Mouse (Mus musculus): ENCODE measurements at regions not wholly inside any gene's neighbourhood (a gene's known extent, or its start where the extent isn't known, plus 50 kb on each side); places are given as distances from the start of the nearest gene placed in this dataset.
A peak's percentile ranks its signal among the peaks of the same experiment; 100 is the strongest.

DNA sequence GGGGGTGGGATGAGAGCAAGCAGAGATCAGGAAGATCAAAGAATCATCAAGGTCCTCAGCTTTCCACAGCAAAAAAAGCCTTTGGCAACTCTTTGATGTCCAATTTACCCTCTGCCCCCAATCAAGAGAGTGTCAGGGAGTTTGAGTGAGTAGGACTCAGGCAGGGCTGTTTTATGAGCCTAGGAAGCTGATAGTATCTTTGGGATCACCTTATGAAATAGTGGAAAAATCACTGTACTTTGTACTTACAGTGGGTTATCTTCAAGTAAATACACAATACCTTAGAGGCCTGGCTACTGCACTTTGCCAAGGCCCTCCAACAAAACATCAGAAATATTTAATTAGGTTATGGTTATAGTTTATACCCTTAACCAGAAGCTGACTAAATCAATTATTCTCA lies 1085.4 kb downstream of the Slc22a22 start:
- Histone ChIP-seq H3K36me3 (no peaks in the 10 kb centered on the region), H3K4me3 (no peak overlapping the region), H3K4me1 (no peaks in the 10 kb centered on the region), H3K4me2 (replicated peaks) (no peak overlapping the region), H3K9me3 (no peaks in the 10 kb centered on the region), H3K9ac (replicated peaks) (no peak overlapping the region), H3K27ac (replicated peaks) (no peak overlapping the region), H3K27me3 (no peaks in the 10 kb centered on the region)
- no peak for ATAC-seq (ENCODE audit: low FRiP score, low read depth)

DNA sequence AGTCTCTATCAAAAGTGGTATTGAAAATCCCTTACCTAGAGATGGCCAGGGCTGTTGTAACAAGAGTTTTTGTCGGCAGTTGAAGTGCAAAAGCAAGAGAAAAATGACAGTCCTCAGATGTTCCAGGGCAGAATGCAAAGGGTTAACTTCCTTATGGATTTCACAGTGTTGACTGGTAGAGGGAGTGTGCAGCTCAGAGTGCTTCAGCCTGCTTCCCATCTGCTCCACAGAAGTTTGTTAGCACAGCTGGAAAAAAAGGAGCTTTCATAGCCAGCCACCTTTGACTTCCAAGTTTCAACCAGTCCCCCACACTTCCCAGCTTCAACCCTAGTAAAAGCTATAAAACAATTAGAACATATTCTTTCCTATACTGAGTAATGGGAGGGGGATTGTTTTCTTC lies 1098.9 kb downstream of the Slc22a22 start:
- Histone ChIP-seq H3K4me2 (replicated peaks) (no peak overlapping the region), H3K9ac (replicated peaks) (no peak overlapping the region), H3K4me3 (no peak overlapping the region), H3K27ac (replicated peaks) (no peak overlapping the region), H3K4me1 (no peaks in the 10 kb centered on the region), H3K36me3 (no peaks in the 10 kb centered on the region), H3K9me3 (no peaks in the 10 kb centered on the region), H3K27me3 (no peaks in the 10 kb centered on the region)
- ATAC-seq (ENCODE audit: low FRiP score, low read depth), result no peak
- WGBS, result 80% methylated on average over 1 of the region's 1 CpGs

DNA sequence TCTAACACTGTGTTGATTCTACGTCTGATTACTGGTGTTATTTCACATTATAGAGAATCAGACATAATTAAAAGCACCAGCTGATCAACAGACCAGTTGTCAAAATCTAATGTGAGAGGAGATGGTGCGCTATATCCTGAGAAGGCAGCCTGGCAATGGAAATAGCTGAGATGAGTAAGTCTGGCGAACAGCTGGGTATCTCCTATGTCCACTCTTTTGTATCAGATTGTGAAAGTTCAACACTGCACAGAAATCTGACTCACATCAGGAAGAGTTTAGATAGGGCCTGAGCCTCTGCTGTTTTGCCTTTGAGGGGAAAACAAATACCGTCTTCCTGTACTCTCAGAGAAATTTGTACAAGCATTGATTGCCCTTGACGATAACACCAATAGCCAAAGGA lies 1126.5 kb downstream of the Slc22a22 start:
- no peaks in the 10 kb centered on the region for H3K27me3 ChIP-seq

DNA sequence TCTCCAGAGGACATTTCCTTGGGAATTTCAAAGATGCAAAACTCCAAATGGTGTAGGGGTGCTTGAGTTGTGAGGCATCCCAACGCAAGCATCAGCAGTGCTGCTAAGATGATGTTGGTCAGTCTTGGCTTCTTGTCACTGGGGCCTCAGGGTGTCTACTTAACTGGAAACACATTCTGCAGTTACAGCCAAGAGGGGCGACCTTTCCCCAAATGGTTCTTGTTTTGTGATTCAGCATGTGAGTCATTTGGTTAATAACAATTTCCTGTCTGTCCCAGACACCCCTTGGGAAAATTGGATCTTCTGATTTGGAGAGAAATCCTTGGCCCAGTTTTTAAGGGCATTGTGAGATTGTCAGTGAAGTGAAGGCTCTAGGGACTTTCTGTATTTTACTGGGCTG lies 1131.3 kb downstream of the Slc22a22 start:
- H3K4me3 ChIP-seq, result no peak overlapping the region
- H3K9me3 ChIP-seq, result no peaks in the 10 kb centered on the region
- no peak for ATAC-seq (ENCODE audit: low FRiP score, low read depth)
- no peak overlapping the region for H3K27ac ChIP-seq (replicated peaks)
- H3K27me3 ChIP-seq, result no peaks in the 10 kb centered on the region
- H3K36me3 ChIP-seq, result no peaks in the 10 kb centered on the region
- no peak overlapping the region for H3K9ac ChIP-seq (replicated peaks)
- H3K4me2 ChIP-seq (replicated peaks), result no peak overlapping the region
- 0 out of 2 replicates have a peak, but pooled peaks cover 5% of the 10 kb centered on the region for H3K4me1 ChIP-seq
- 73% methylated on average over 2 of the region's 2 CpGs for WGBS

More for the DNA sequence above, 1126.5 kb downstream of the Slc22a22 start:
- Histone ChIP-seq H3K36me3 (no peaks in the 10 kb centered on the region), H3K4me3 (no peak overlapping the region), H3K27ac (replicated peaks) (no peak overlapping the region), H3K9me3 (no peaks in the 10 kb centered on the region), H3K4me2 (replicated peaks) (no peak overlapping the region), H3K9ac (replicated peaks) (no peak overlapping the region), H3K4me1 (no peaks in the 10 kb centered on the region)
- no peak for ATAC-seq (ENCODE audit: low FRiP score, low read depth)
- WGBS, result 83% methylated on average over 5 of the region's 5 CpGs

DNA sequence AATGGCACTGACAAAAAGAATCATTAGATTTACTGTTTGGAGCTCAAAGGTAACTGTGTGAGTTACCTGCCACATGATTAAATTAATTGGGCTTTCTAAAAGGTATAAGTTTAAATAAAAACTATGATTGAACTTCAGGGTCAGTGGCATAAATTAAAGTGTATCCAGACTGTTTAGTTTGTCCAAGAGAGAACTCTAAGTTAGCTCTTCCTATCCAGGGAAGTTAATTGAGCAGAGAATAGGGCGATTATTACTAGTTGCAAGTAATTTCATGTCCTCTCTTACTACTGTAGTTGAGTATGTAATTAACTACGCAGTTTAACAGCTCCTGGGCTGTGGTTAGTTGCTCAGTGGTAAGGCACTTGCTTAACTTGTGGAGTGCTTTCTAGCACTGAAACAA lies 1132.5 kb downstream of the Slc22a22 start:
- Histone ChIP-seq H3K27me3 (no peaks in the 10 kb centered on the region), H3K9ac (replicated peaks) (no peak overlapping the region), H3K27ac (replicated peaks) (no peak overlapping the region), H3K4me2 (replicated peaks) (no peak overlapping the region), H3K9me3 (no peaks in the 10 kb centered on the region), H3K4me1 (0 out of 2 replicates have a peak, but pooled peaks cover 5% of the 10 kb centered on the region), H3K36me3 (no peaks in the 10 kb centered on the region), H3K4me3 (no peak overlapping the region)
- no peak for ATAC-seq (ENCODE audit: low FRiP score, low read depth)
- WGBS, result 84% methylated on average over 2 of the region's 2 CpGs

DNA sequence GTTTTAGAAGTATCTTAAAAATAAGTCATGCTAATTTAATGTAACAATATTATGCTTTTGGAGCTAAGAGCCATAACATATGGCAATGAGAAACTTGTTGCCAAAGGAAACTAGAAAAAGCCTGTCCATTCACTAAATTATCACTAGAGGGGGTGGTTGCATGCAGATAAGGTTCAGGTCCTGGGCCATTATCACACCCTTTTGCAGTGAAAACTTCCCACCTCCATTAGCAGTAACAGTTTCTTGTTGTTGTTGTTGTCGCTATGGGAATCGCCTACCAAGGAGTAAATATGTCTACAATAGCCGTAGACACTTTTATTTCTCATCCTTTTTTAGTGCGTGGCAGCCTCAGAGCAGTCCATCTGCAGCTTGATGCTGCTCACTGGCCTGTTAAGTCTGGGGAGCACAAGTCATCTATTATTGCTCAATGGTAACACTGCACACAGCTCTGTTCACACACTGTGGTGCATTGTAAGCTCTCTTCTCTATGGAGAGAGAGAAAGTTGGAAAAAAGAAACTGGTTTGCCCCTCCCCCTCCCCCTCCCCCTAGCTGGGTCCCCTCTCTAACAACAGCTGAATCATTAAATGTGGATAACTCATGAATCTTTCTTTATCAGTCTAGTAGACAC lies 1133.0 kb downstream of the Slc22a22 start:
- H3K4me2 ChIP-seq (replicated peaks), result no peak overlapping the region
- H3K9ac ChIP-seq (replicated peaks), result no peak overlapping the region
- 0 out of 2 replicates have a peak, but pooled peaks cover 5% of the 10 kb centered on the region for H3K4me1 ChIP-seq
- H3K36me3 ChIP-seq, result no peaks in the 10 kb centered on the region
- WGBS, result 40% methylated on average over 4 of the region's 4 CpGs
- no peaks in the 10 kb centered on the region for H3K9me3 ChIP-seq
- no peaks in the 10 kb centered on the region for H3K27me3 ChIP-seq
- ATAC-seq (ENCODE audit: low FRiP score, low read depth), result peak; percentile 58; the same call in 1 of the 2 replicates
- no peak overlapping the region for H3K27ac ChIP-seq (replicated peaks)
- no peak overlapping the region for H3K4me3 ChIP-seq

DNA sequence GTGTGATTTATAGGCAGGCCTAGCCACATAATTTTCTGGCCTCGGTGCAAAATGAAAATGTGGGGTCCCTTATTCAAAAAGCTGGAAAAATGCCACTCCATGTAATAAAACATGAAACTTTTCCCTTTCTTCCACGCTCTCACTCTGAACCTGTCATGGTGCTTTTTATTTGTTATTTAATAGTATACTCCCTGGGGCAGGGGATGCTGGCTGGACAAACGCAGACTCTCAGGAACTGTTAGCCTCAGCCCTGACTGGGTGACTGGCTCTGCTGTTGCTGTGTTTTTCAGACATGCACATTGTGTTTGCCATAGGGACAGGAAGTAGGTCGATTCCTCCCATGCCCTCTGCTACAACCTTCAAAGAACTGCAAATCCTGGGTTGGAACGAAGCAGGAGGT lies 1139.5 kb downstream of the Slc22a22 start:
- H3K27ac ChIP-seq (replicated peaks), result no peak overlapping the region
- no peaks in the 10 kb centered on the region for H3K36me3 ChIP-seq
- H3K4me1 ChIP-seq, result no peaks in the 10 kb centered on the region
- no peaks in the 10 kb centered on the region for H3K27me3 ChIP-seq
- H3K9me3 ChIP-seq, result no peaks in the 10 kb centered on the region
- no peak for ATAC-seq (ENCODE audit: low FRiP score, low read depth)
- H3K9ac ChIP-seq (replicated peaks), result no peak overlapping the region
- 65% methylated on average over 5 of the region's 5 CpGs for WGBS
- H3K4me2 ChIP-seq (replicated peaks), result no peak overlapping the region
- H3K4me3 ChIP-seq, result no peak overlapping the region

DNA sequence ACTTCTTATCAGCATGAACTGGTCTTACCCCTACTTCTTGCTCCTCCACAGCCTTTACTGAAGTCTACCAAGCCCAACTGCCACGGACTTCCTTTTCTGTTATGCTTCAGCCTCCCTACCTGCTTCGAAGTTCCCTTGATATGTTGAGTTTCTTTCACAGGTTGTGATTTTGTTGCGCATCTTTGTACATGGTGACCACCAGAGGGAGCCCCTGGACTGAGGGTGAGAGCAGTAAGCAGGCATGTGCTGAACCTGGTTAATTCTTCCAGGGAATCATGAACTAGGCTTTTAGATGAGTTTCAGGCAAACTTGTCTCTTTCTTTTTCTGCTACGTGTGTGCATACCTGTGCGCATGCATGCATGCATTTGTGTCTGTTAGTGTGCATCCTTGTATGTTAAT lies 1141.0 kb downstream of the Slc22a22 start:
- WGBS, result 43% methylated on average over 5 of the region's 5 CpGs
- peak; percentile 34; the same call in 1 of the 2 replicates for ATAC-seq (ENCODE audit: low FRiP score, low read depth)
- no peak overlapping the region for H3K27ac ChIP-seq (replicated peaks)
- no peaks in the 10 kb centered on the region for H3K9me3 ChIP-seq
- H3K27me3 ChIP-seq, result no peaks in the 10 kb centered on the region
- no peak overlapping the region for H3K4me3 ChIP-seq
- H3K36me3 ChIP-seq, result no peaks in the 10 kb centered on the region
- no peak overlapping the region for H3K4me2 ChIP-seq (replicated peaks)
- no peaks in the 10 kb centered on the region for H3K4me1 ChIP-seq
- no peak overlapping the region for H3K9ac ChIP-seq (replicated peaks)

DNA sequence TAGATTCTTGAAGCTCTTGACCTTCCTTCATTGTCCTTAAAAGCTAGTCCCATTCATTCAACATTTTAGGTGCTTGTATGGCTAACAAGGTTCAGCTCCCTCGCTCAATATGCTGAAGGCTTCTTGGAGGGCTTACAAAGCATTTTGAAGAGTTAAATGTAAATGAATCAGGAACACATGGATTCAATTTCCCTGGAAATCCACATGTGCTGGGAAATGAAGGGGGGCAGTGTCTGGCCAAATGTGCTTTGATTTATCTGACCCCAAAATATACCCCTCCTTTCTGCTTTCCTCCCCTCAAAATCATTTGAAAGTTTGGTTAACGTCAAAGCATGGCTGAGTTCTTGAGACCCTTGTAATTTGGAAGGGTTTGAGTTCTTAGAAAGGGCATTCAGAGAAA lies 1142.4 kb downstream of the Slc22a22 start:
- no peaks in the 10 kb centered on the region for H3K9me3 ChIP-seq
- no peaks in the 10 kb centered on the region for H3K36me3 ChIP-seq
- no peaks in the 10 kb centered on the region for H3K4me1 ChIP-seq
- WGBS, result 52% methylated on average over 2 of the region's 2 CpGs
- ATAC-seq (ENCODE audit: low FRiP score, low read depth), result no peak
- H3K27me3 ChIP-seq, result no peaks in the 10 kb centered on the region
- H3K9ac ChIP-seq (replicated peaks), result no peak overlapping the region
- no peak overlapping the region for H3K4me2 ChIP-seq (replicated peaks)
- no peak overlapping the region for H3K4me3 ChIP-seq
- no peak overlapping the region for H3K27ac ChIP-seq (replicated peaks)

DNA sequence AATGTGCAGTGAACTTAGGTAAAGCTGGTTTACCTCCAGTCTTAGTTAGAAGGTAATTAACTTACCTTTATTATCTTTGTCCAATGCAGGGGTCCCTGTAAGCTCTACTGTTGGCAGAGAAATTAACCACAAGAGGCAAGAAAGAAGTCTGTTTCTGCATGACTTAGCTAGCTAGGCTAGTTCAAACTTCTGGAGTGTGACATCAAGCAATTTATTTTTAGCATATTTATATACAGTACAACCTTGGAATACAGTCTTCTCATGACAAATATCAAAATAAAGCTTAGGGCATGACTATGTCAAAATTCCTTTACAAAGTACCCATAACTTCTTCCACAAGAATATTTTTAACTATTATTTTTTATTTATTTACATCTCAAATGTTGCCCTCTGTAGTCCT lies 1156.9 kb downstream of the Slc22a22 start:
- H3K4me1 ChIP-seq, result no peaks in the 10 kb centered on the region
- H3K27me3 ChIP-seq, result no peaks in the 10 kb centered on the region
- no peak overlapping the region for H3K4me2 ChIP-seq (replicated peaks)
- no peak overlapping the region for H3K4me3 ChIP-seq
- H3K9ac ChIP-seq (replicated peaks), result no peak overlapping the region
- no peaks in the 10 kb centered on the region for H3K9me3 ChIP-seq
- H3K36me3 ChIP-seq, result no peaks in the 10 kb centered on the region
- no peak for ATAC-seq (ENCODE audit: low FRiP score, low read depth)
- H3K27ac ChIP-seq (replicated peaks), result no peak overlapping the region

DNA sequence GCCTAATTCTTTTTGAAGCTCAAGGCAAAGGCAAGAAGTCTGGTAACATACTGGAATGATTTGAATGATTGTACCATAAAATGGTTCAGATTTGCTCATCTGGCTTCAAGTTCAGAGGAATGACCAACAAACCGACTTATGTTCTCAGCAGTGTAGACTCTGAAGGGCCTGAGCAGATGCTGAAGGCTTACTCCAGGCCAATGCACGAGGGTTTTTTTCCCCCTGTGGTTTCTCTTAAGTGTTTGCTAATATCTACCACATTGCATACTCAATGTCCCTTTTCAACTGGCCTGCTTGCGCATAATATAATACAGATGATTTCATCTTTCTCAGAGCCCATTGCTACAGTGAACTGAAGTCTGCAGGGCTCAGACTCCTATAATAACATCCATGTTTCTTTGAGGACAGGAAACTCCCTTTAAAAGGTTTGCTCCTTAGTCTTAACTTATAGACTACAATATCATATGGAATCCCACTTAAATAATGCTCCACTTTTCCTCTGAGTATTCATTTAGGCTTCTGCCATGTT lies 1182.5 kb downstream of the Slc22a22 start:
- 71% methylated on average over 3 of the region's 3 CpGs for WGBS
- Histone ChIP-seq H3K27ac (replicated peaks) (no peak overlapping the region), H3K4me1 (no peaks in the 10 kb centered on the region), H3K9ac (replicated peaks) (no peak overlapping the region), H3K4me3 (no peak overlapping the region), H3K4me2 (replicated peaks) (no peak overlapping the region), H3K9me3 (no peaks in the 10 kb centered on the region), H3K36me3 (no peaks in the 10 kb centered on the region), H3K27me3 (no peaks in the 10 kb centered on the region)
- ATAC-seq (ENCODE audit: low FRiP score, low read depth), result no peak

DNA sequence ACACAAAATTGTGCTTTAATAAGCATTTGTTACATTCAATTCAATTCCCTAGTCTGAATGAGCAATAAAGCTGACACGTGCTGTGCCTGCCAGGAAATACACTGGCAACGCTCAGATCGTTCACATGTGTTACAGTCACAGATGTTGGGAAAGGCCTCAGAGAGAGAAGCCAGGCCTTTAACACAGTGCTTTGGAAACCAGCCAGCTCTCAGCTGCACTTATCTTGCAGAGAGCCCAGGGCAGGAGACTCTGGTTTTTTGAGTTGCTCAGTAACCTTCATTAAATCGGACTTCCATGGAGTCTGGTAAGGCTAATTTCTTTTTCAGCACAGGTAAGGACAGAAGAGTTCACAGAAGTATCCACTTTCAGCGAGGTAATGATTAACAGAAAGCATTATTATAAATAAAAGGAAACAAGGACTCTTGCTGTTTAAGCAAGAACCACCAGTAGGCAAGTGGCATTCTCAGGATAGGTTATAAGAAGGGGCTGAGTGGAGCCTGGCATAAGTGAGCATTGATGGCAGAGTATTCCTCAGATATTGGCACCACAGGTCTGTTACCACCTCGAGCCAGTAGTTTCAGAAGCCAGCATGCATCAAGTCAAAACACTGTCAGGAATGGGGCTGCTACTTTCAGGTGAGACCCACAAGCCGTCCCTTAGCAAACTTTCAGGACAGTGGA lies 1198.7 kb downstream of the Slc22a22 start:
- no peak overlapping the region for H3K4me3 ChIP-seq
- H3K9ac ChIP-seq (replicated peaks), result no peak overlapping the region
- H3K36me3 ChIP-seq, result no peaks in the 10 kb centered on the region
- H3K4me1 ChIP-seq, result peaks cover 5% of the 10 kb centered on the region; the same call in 1 of the 2 replicates
- 67% methylated on average over 7 of the region's 7 CpGs for WGBS
- H3K9me3 ChIP-seq, result no peaks in the 10 kb centered on the region
- no peaks in the 10 kb centered on the region for H3K27me3 ChIP-seq
- ATAC-seq (ENCODE audit: low FRiP score, low read depth), result 0 out of 2 replicates have a peak, but pooled peaks have one; percentile 62
- no peak overlapping the region for H3K27ac ChIP-seq (replicated peaks)
- H3K4me2 ChIP-seq (replicated peaks), result no peak overlapping the region
